Mouse (Mus musculus) liver, adult 2 months (tissue): ENCODE results near the gene Epb41l3. TPM values are rescaled to one million over a fixed set of nuclear protein-coding genes. Genes with fewer than 3 reads are reported as not detected.
A peak's percentile ranks its signal among the peaks of the same experiment; 100 is the strongest.

Source experiments
- DNase-seq: peaks from one replicate; pipeline ENCODE4 v3.0.0-alpha.2; 2011; ENCODE audit warnings: low read depth, low spot score; ENCODE audit errors: extremely low read depth
- H3K27ac ChIP-seq: fragments of 200-500 bp; replicated peaks from 2 replicates; pipeline ENCODE4 v1.5.1; 2012; ENCODE audit warnings: low read depth, mild to moderate bottlenecking, control low read depth, inconsistent platforms, low read length; ENCODE audit not compliant: insufficient read depth
- H3K27me3 ChIP-seq: fragments of 200-500 bp; 2 replicates; pipeline ENCODE4 v1.6.1; 2012; ENCODE audit warnings: mild to moderate bottlenecking, moderate library complexity, low read length, inconsistent platforms; ENCODE audit not compliant: control insufficient read depth, insufficient read depth
- H3K36me3 ChIP-seq: fragments of 200-500 bp; 2 replicates; pipeline ENCODE4 v1.6.1; 2012; ENCODE audit warnings: low read length, inconsistent platforms; ENCODE audit not compliant: control insufficient read depth, insufficient read depth
- H3K4me1 ChIP-seq: fragments of 200-500 bp; 2 replicates; pipeline ENCODE4 v1.6.1; 2011; ENCODE audit warnings: low read length; ENCODE audit not compliant: control insufficient read depth, insufficient read depth
- H3K4me3 ChIP-seq: fragments of 200-500 bp; 2 replicates; pipeline ENCODE4 v1.5.1; 2011; ENCODE audit warnings: low read depth, mild to moderate bottlenecking, control low read depth, low read length, moderate library complexity; ENCODE audit not compliant: insufficient read depth
- H3K79me2 ChIP-seq: fragments of 200-500 bp; 2 replicates; pipeline ENCODE4 v1.6.1; 2012; ENCODE audit warnings: inconsistent platforms, mild to moderate bottlenecking, low read length, moderate library complexity; ENCODE audit not compliant: control insufficient read depth, insufficient read depth
- H3K9ac ChIP-seq: fragments of 200-500 bp; 2 replicates; pipeline ENCODE4 v1.6.1; 2012; ENCODE audit warnings: low read depth, mild to moderate bottlenecking, control low read depth, inconsistent platforms, low read length
- CTCF ChIP-seq: fragments of 200-500 bp; IDR thresholded peaks from 2 replicates; pipeline ENCODE4 v1.5.1; 2011; ENCODE audit warnings: low read depth, low read length, control low read depth
- POLR2A ChIP-seq: fragments of 200-500 bp; IDR thresholded peaks from 2 replicates; pipeline ENCODE4 v1.6.1; 2011; ENCODE audit warnings: low read length, control low read depth; ENCODE audit not compliant: insufficient read depth; ENCODE audit errors: extremely low read depth
- WGBS: fragments of 180-500 bp; shearing (Covaris S2); methylation state at CpG from one replicate; pipeline ENCODE4 v1.1.7; 2018; 5-methylcytosine and 5-hydroxymethylcytosine counted together
- polyA plus RNA-seq: library from polyadenylated mRNA; depleted of rRNA; stranded (reverse); fragments of >200 nt; gene quantifications from 2 replicates; pipeline ENCODE4 v1.2.3, GENCODE M21; 2012
- total RNA-seq: library from RNA; depleted of rRNA; stranded (reverse); fragments of >200 nt; gene quantifications from 2 replicates; pipeline ENCODE4 v1.2.3, GENCODE M21; 2014

Epb41l3 gene
- total and polyA plus RNA-seq, 2 experiments = 0.69 to 3.6 TPM

DNA sequence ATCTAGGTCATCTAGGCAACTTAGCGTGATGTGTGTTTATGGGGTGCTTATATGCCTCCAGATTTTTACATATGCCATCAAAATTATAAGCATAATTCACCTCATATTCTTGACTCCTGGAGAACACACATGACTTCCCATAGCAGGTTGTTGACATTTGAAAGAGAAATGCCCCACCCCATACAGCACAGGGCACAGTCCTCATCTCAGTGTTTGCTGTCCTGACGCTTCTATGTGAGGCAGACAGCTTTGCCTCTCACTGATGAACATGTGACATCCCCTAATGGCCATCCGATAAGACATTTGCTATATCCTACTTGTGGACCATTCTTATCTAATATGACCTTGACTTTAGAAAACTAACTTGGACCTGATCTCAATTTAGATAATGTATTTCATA is 140.6 kb downstream of the Epb41l3 start:
- Histone ChIP-seq H3K4me3 (no peak overlapping the region), H3K27me3 (no peaks in the 10 kb centered on the region), H3K4me1 (no peaks in the 10 kb centered on the region), H3K36me3 (no peaks in the 10 kb centered on the region), H3K27ac (no peak overlapping the region), H3K79me2 (no peaks in the 10 kb centered on the region), H3K9ac (no peak overlapping the region)
- WGBS = 84% methylated on average over 3 of the region's 3 CpGs
- TF ChIP-seq POLR2A (no peak), CTCF (no peak)
- DNase-seq = no peak

DNA sequence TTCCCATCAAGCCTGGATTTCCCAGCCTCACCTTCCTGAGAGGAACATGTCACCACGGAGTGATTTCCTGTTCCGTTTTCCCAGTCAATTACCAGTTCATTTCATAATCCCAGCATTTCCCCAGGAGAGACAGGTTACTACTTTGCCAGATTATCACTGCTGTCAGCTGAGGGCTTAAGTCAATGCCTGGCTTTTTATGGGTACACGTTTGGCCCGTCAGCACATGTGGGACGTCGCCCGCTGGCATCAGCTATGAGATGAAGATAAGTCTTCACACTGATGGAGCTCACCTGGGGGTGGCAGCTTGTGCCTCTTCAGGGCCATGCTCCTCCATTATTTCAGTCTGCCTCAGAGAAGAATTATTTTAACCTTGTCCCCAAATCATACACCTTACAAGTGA is 145.4 kb downstream of the Epb41l3 start:
- Histone ChIP-seq H3K79me2 (no peaks in the 10 kb centered on the region), H3K9ac (no peak overlapping the region), H3K4me1 (no peaks in the 10 kb centered on the region), H3K4me3 (no peak overlapping the region), H3K27me3 (no peaks in the 10 kb centered on the region), H3K27ac (no peak overlapping the region), H3K36me3 (no peaks in the 10 kb centered on the region)
- WGBS = 80% methylated on average over 7 of the region's 7 CpGs
- TF ChIP-seq POLR2A (no peak), CTCF (no peak)
- DNase-seq = no peak

- no peak overlapping the region for H3K9ac ChIP-seq
- no peak overlapping the region for H3K27ac ChIP-seq
- peak; percentile 41 for DNase-seq
- H3K4me3 ChIP-seq = no peak overlapping the region
- 21% methylated on average over 6 of the region's 6 CpGs for WGBS
- TF ChIP-seq CTCF (no peak), POLR2A (no peak)
- no peaks in the 10 kb centered on the region for H3K27me3 ChIP-seq
- no peaks in the 10 kb centered on the region for H3K79me2 ChIP-seq
- no peaks in the 10 kb centered on the region for H3K36me3 ChIP-seq
- no peaks in the 10 kb centered on the region for H3K4me1 ChIP-seq
Measured at GRCm38 (mm10) chr17:69221377-69221776, 145.9 kb downstream of the Epb41l3 start.

- peak; percentile 38 for DNase-seq
- Histone ChIP-seq H3K79me2 (no peaks in the 10 kb centered on the region), H3K4me1 (no peaks in the 10 kb centered on the region), H3K9ac (no peak overlapping the region), H3K27me3 (no peaks in the 10 kb centered on the region), H3K36me3 (no peaks in the 10 kb centered on the region), H3K4me3 (no peak overlapping the region), H3K27ac (0 out of 2 replicates have a peak overlapping the region, but pooled peaks have one; percentile 4)
- TF ChIP-seq POLR2A = no peak
- TF ChIP-seq CTCF = no peak
- whole genome bisulfite sequencing = 37% methylated on average over 10 of the region's 10 CpGs
Measured at GRCm38 (mm10) chr17:69221966-69222692, 146.6 kb downstream of the Epb41l3 start.

DNA sequence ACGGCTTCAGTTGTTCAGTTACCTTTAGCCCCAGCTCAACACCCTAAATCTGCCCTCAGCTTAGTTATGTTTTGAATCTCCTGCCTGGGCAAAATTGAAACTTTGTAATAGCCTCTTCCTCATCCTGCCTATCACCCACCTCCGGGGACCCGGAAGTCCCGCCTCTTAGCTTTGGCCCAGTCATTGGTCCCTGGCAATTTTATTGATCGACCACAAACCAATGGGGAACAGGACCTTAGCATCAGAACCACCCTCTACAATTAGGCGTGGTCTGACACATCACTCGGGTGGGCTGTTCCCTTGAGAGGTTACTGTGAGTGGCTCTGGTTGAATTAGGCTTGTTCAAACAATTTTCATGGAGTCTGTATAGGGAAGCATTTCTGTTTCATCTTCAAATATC is 150.5 kb downstream of the Epb41l3 start:
- H3K36me3 ChIP-seq = no peaks in the 10 kb centered on the region
- 85% methylated on average over 7 of the region's 7 CpGs for WGBS
- no peak overlapping the region for H3K4me3 ChIP-seq
- no peak overlapping the region for H3K9ac ChIP-seq
- TF ChIP-seq CTCF (no peak), POLR2A (no peak)
- peaks cover 2% of the 10 kb centered on the region; the same call in 1 of the 2 replicates for H3K27me3 ChIP-seq
- no peaks in the 10 kb centered on the region for H3K4me1 ChIP-seq
- no peak overlapping the region for H3K27ac ChIP-seq
- peak; percentile 23 for DNase-seq
- no peaks in the 10 kb centered on the region for H3K79me2 ChIP-seq

DNA sequence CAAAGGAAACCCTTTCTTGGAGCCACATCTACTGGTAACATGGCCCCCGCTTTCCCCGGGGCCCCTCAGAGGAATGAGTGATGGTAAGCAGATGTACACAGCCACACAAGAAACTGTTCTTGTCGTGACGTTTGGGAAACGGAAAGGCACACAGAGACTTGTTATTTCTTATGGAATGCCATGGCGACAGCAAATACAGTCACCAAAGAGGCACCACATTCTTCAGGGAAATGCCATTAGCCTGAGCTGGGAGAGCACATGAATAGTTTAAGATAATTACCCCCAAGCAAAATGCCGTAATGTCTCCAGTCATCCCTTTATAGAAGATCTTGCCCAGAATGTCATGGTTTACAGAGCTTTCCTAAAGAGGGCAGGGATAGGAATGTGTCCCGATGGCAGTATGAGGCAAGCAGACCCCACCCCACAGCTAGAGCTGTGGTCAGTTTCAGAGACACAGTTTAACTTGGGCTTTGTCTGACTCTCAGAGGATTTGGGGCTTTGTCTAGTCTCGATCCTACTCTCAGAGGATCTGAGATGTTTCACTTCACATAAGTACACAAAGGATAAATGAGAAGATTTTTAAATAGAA is 152.0 kb downstream of the Epb41l3 start:
- 80% methylated on average over 9 of the region's 9 CpGs for WGBS
- H3K79me2 ChIP-seq = no peaks in the 10 kb centered on the region
- TF ChIP-seq CTCF (no peak), POLR2A (no peak)

More for the DNA sequence above, 152.0 kb downstream of the Epb41l3 start:
- Histone ChIP-seq H3K27me3 (peaks cover 2% of the 10 kb centered on the region; the same call in 1 of the 2 replicates), H3K4me3 (no peak overlapping the region), H3K27ac (no peak overlapping the region), H3K9ac (no peak overlapping the region), H3K4me1 (no peaks in the 10 kb centered on the region), H3K36me3 (no peaks in the 10 kb centered on the region)
- no peak for DNase-seq
